Mouse (Mus musculus): ENCODE measurements around the gene Unc119. TPM values are rescaled to one million over a fixed set of nuclear protein-coding genes. Genes with fewer than 3 reads are reported as not detected.
A peak's percentile ranks its signal among the peaks of the same experiment; 100 is the strongest.

Unc119 gene
- total and polyA plus RNA-seq, 2 experiments from 2014 or later, result 79.6 to 141 TPM

GRCm38 (mm10) chr11:78360125-78360788, 17.0 kb downstream of the Unc119 start:
- H3K9me3 ChIP-seq (ENCODE audit: low read length), result no peaks in the 10 kb centered on the region
- peak overlapping the region; percentile 33 for H3K4me2 ChIP-seq (ENCODE audit: low read depth, low read length, poor library complexity, severe bottlenecking)
- H3K9ac ChIP-seq (replicated peaks; ENCODE audit: low read length, poor library complexity, severe bottlenecking), result no peak overlapping the region
- peak; percentile 90 for DNase-seq (ENCODE audit: low spot score)
- no peak overlapping the region for H3K27ac ChIP-seq (ENCODE audit: low read depth, low read length)
- peak; percentile 77 for TF ChIP-seq CTCF (IDR thresholded peaks at IDR 0.05)
- 12% methylated on average over 13 of the region's 13 CpGs for WGBS
- H3K27me3 ChIP-seq (ENCODE audit: insufficient read depth, low read length), result no peaks in the 10 kb centered on the region
- no peaks in the 10 kb centered on the region for H3K4me1 ChIP-seq (ENCODE audit: insufficient read depth, low read length)
- no peaks in the 10 kb centered on the region for H3K36me3 ChIP-seq (ENCODE audit: insufficient read depth, low read length)
- ATAC-seq (ENCODE audit: low FRiP score), result peak; percentile 58; the same call in 1 of the 2 replicates
- no peak overlapping the region for H3K4me3 ChIP-seq (ENCODE audit: low read depth, low read length)

GRCm38 (mm10) chr11:78360789-78361131, 17.5 kb downstream of the Unc119 start:
- DNase-seq (ENCODE audit: low spot score) (no peak), ATAC-seq (ENCODE audit: low FRiP score) (no peak)
- peak overlapping the region; percentile 33; the same call in 1 of the 2 replicates for H3K4me2 ChIP-seq (ENCODE audit: low read depth, low read length, poor library complexity, severe bottlenecking)
- H3K4me3 ChIP-seq (ENCODE audit: low read depth, low read length), result no peak overlapping the region
- H3K36me3 ChIP-seq (ENCODE audit: insufficient read depth, low read length), result no peaks in the 10 kb centered on the region
- no peaks in the 10 kb centered on the region for H3K4me1 ChIP-seq (ENCODE audit: insufficient read depth, low read length)
- no peaks in the 10 kb centered on the region for H3K9me3 ChIP-seq (ENCODE audit: low read length)
- TF ChIP-seq CTCF (IDR thresholded peaks at IDR 0.05), result no peak
- no peak overlapping the region for H3K27ac ChIP-seq (ENCODE audit: low read depth, low read length)
- WGBS, result 60% methylated on average over 2 of the region's 2 CpGs
- H3K9ac ChIP-seq (replicated peaks; ENCODE audit: low read length, poor library complexity, severe bottlenecking), result no peak overlapping the region
- no peaks in the 10 kb centered on the region for H3K27me3 ChIP-seq (ENCODE audit: insufficient read depth, low read length)

DNA sequence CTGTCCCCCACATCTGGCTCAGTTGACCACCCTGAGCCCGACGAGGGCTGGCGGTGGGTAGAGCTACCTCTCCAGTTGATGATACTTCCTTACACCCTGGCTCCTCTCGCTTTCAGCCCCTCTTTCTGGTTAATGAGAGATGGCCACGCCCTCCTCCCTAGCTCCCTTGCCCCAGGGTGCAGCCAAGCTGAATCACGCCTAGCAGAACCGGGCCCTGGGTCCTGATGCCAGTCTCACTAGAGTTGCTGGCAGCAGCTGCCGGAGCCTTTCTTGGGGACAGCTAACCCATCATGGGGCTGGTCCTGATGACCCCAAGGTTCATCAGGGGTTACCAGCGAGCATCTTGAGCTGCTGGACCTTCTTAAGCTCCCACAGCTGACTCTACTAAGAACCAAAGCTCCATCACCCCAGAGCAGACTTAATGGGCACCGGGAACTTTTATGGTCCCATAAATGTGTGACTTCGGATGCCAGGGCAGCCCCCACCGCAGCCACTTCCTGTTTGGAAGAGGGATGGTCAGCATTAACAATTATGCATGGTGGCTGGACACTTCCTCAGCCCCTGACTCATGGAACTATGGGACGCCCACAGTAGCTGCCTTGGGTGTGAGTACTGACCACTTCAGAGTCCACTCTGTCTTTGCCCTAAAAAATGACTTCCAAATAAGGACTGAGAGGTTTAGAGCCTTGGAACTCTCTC, 20.2 kb downstream of the Unc119 start:
- no peak overlapping the region for H3K9ac ChIP-seq (replicated peaks; ENCODE audit: low read length, poor library complexity, severe bottlenecking)
- WGBS, result 84% methylated on average over 13 of the region's 13 CpGs
- TF ChIP-seq CTCF (IDR thresholded peaks at IDR 0.05), result no peak

DNA sequence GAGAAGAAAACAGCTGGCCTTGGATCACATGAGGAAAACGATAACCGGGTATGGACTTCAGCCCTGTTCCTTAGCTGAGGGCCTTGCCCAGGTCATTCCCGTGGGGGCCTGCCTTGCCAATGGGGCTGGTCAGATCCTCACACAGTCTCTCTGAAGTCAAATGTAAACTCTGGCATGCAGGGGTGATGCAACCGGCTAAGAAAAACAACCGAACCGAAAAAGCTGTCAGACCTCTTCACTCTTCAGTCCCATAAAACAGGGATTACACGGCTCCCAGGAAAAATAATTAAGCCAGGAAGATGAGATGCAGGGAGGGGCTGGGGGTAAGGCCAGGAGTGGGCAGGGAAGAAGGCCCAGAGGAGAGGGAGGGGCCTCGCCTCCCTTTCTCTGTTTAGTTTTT, 20.8 kb downstream of the Unc119 start:
- H3K27ac ChIP-seq (ENCODE audit: low read depth, low read length), result no peak overlapping the region
- H3K36me3 ChIP-seq (ENCODE audit: insufficient read depth, low read length), result no peaks in the 10 kb centered on the region
- no peak overlapping the region for H3K4me2 ChIP-seq (ENCODE audit: low read depth, low read length, poor library complexity, severe bottlenecking)
- no peak for TF ChIP-seq CTCF (IDR thresholded peaks at IDR 0.05)
- DNase-seq (ENCODE audit: low spot score) (no peak), ATAC-seq (ENCODE audit: low FRiP score) (no peak)
- no peaks in the 10 kb centered on the region for H3K9me3 ChIP-seq (ENCODE audit: low read length)
- H3K4me3 ChIP-seq (ENCODE audit: low read depth, low read length), result no peak overlapping the region
- WGBS, result 48% methylated on average over 8 of the region's 8 CpGs
- no peak overlapping the region for H3K9ac ChIP-seq (replicated peaks; ENCODE audit: low read length, poor library complexity, severe bottlenecking)
- no peaks in the 10 kb centered on the region for H3K27me3 ChIP-seq (ENCODE audit: insufficient read depth, low read length)
- no peaks in the 10 kb centered on the region for H3K4me1 ChIP-seq (ENCODE audit: insufficient read depth, low read length)

More for the DNA sequence above, 20.2 kb downstream of the Unc119 start:
- ATAC-seq (ENCODE audit: low FRiP score), result no peak
- no peak for DNase-seq (ENCODE audit: low spot score)
- Histone ChIP-seq H3K27me3 (ENCODE audit: insufficient read depth, low read length) (no peaks in the 10 kb centered on the region), H3K4me3 (ENCODE audit: low read depth, low read length) (no peak overlapping the region), H3K4me2 (ENCODE audit: low read depth, low read length, poor library complexity, severe bottlenecking) (no peak overlapping the region), H3K27ac (ENCODE audit: low read depth, low read length) (no peak overlapping the region), H3K4me1 (ENCODE audit: insufficient read depth, low read length) (no peaks in the 10 kb centered on the region), H3K36me3 (ENCODE audit: insufficient read depth, low read length) (no peaks in the 10 kb centered on the region), H3K9me3 (ENCODE audit: low read length) (no peaks in the 10 kb centered on the region)

GRCm38 (mm10) chr11:78367456-78368225, 24.4 kb downstream of the Unc119 start:
- no peak overlapping the region for H3K27ac ChIP-seq (ENCODE audit: low read depth, low read length)
- H3K4me1 ChIP-seq (ENCODE audit: insufficient read depth, low read length), result no peaks in the 10 kb centered on the region
- no peaks in the 10 kb centered on the region for H3K36me3 ChIP-seq (ENCODE audit: insufficient read depth, low read length)
- no peak for ATAC-seq (ENCODE audit: low FRiP score)
- no peaks in the 10 kb centered on the region for H3K9me3 ChIP-seq (ENCODE audit: low read length)
- whole genome bisulfite sequencing, result 92% methylated on average over 14 of the region's 15 CpGs
- no peak for TF ChIP-seq CTCF (IDR thresholded peaks at IDR 0.05)
- H3K4me3 ChIP-seq (ENCODE audit: low read depth, low read length), result no peak overlapping the region
- no peak for DNase-seq (ENCODE audit: low spot score)
- no peaks in the 10 kb centered on the region for H3K27me3 ChIP-seq (ENCODE audit: insufficient read depth, low read length)
- no peak overlapping the region for H3K9ac ChIP-seq (replicated peaks; ENCODE audit: low read length, poor library complexity, severe bottlenecking)
- H3K4me2 ChIP-seq (ENCODE audit: low read depth, low read length, poor library complexity, severe bottlenecking), result no peak overlapping the region

- Histone ChIP-seq H3K27me3 (ENCODE audit: insufficient read depth, low read length) (no peaks in the 10 kb centered on the region), H3K36me3 (ENCODE audit: insufficient read depth, low read length) (no peaks in the 10 kb centered on the region), H3K9ac (replicated peaks; ENCODE audit: low read length, poor library complexity, severe bottlenecking) (no peak overlapping the region), H3K4me3 (ENCODE audit: low read depth, low read length) (no peak overlapping the region), H3K4me2 (ENCODE audit: low read depth, low read length, poor library complexity, severe bottlenecking) (no peak overlapping the region), H3K9me3 (ENCODE audit: low read length) (no peaks in the 10 kb centered on the region), H3K27ac (ENCODE audit: low read depth, low read length) (no peak overlapping the region), H3K4me1 (ENCODE audit: insufficient read depth, low read length) (no peaks in the 10 kb centered on the region)
- ATAC-seq (ENCODE audit: low FRiP score), result no peak
- TF ChIP-seq CTCF (IDR thresholded peaks at IDR 0.05), result no peak
- DNase-seq (ENCODE audit: low spot score), result no peak
- WGBS, result 92% methylated on average over 1 of the region's 1 CpGs
Observed at GRCm38 (mm10) chr11:78370389-78370788, 27.1 kb downstream of the Unc119 start.

Measured in midbrain, postnatal 0 days (tissue).